Mouse (Mus musculus): ENCODE results near the gene Ilkap. TPM values are rescaled to one million over a fixed set of nuclear protein-coding genes. Genes with fewer than 3 reads are reported as not detected.

Gene Ilkap
- polyA plus RNA-seq (2015; fragmentation: Nextera tagmentation; extraction: Ambion mirVana), result 58.1 and 60.1 TPM in 2 replicates

GRCm38 (mm10) chr1:91398260-91399062 lies at the start of gene Ilkap:
Ilkap (minus strand) TSS chr1:91398815.
- under 1% methylated on average over 69 of the region's 91 CpGs for WGBS
- TF ChIP-seq EP300 (optimal IDR thresholded peaks at IDR 0.05), result no peak
- H3K27me3 ChIP-seq (ENCODE audit: control insufficient read depth, insufficient read depth, low read length), result no peaks in the 10 kb centered on the region

GRCm38 (mm10) chr1:91446511-91446910 lies 47.9 kb upstream of the Ilkap start:
- WGBS, result 74% methylated on average over 4 of the region's 4 CpGs
- TF ChIP-seq EP300 (optimal IDR thresholded peaks at IDR 0.05) (no peak), CTCF (IDR thresholded peaks at IDR 0.05; ENCODE audit: low read depth) (no peak)
- peaks cover 18% of the 10 kb centered on the region for H3K36me3 ChIP-seq (ENCODE audit: control insufficient read depth, insufficient read depth, low read length)

More at GRCm38 (mm10) chr1:91398260-91399062, at the start of gene Ilkap:
- peak within 1 kb of the TSS; percentile 88 for H3K9ac ChIP-seq (ENCODE audit: low read length)
- peak; percentile 91 for DNase-seq (ENCODE audit: low spot score)
- H3K27ac ChIP-seq (replicated peaks), result peak within 1 kb of the TSS; percentile 88
- peak; percentile 95 for ATAC-seq (ENCODE audit: low FRiP score, low TSS enrichment)
- H3K9me3 ChIP-seq (ENCODE audit: control insufficient read depth, low read length), result no peaks in the 10 kb centered on the region
- H3K4me3 ChIP-seq (ENCODE audit: low read depth, low read length), result peak within 1 kb of the TSS; percentile 84
- H3K36me3 ChIP-seq (ENCODE audit: control insufficient read depth, insufficient read depth, low read length), result 0 out of 2 replicates have a peak, but pooled peaks cover 2% of the 10 kb centered on the region
- H3K4me2 ChIP-seq (replicated peaks; ENCODE audit: low read depth), result peak within 1 kb of the TSS; percentile 83
- H3K4me1 ChIP-seq (replicated peaks; ENCODE audit: control insufficient read depth, insufficient read depth), result peaks cover 6% of the 10 kb centered on the region; the same call in 1 of the 2 replicates

GRCm38 (mm10) chr1:91446060-91446459 lies 47.4 kb upstream of the Ilkap start:
- Histone ChIP-seq H3K9me3 (ENCODE audit: control insufficient read depth, low read length) (no peaks in the 10 kb centered on the region), H3K4me2 (replicated peaks; ENCODE audit: low read depth) (no peak overlapping the region), H3K36me3 (ENCODE audit: control insufficient read depth, insufficient read depth, low read length) (peaks cover 19% of the 10 kb centered on the region), H3K4me3 (ENCODE audit: low read depth, low read length) (no peak overlapping the region), H3K4me1 (replicated peaks; ENCODE audit: control insufficient read depth, insufficient read depth) (peaks cover 2% of the 10 kb centered on the region; the same call in 1 of the 2 replicates), H3K27me3 (ENCODE audit: control insufficient read depth, insufficient read depth, low read length) (no peaks in the 10 kb centered on the region), H3K27ac (replicated peaks) (peak overlapping the region; percentile 76), H3K9ac (ENCODE audit: low read length) (no peak overlapping the region)
- DNase-seq (ENCODE audit: low spot score) (peak; percentile 45), ATAC-seq (ENCODE audit: low FRiP score, low TSS enrichment) (peak; percentile 34; the same call in 1 of the 2 replicates)
- WGBS, result 35% methylated on average over 8 of the region's 8 CpGs
- TF ChIP-seq CTCF (IDR thresholded peaks at IDR 0.05; ENCODE audit: low read depth) (peak; percentile 10; the same call in 1 of the 2 replicates), EP300 (optimal IDR thresholded peaks at IDR 0.05) (no peak)

More at GRCm38 (mm10) chr1:91446511-91446910, 47.9 kb upstream of the Ilkap start:
- Histone ChIP-seq H3K4me2 (replicated peaks; ENCODE audit: low read depth) (no peak overlapping the region), H3K27me3 (ENCODE audit: control insufficient read depth, insufficient read depth, low read length) (no peaks in the 10 kb centered on the region), H3K4me1 (replicated peaks; ENCODE audit: control insufficient read depth, insufficient read depth) (peaks cover 2% of the 10 kb centered on the region; the same call in 1 of the 2 replicates), H3K27ac (replicated peaks) (peak overlapping the region; percentile 76), H3K9ac (ENCODE audit: low read length) (no peak overlapping the region), H3K9me3 (ENCODE audit: control insufficient read depth, low read length) (no peaks in the 10 kb centered on the region), H3K4me3 (ENCODE audit: low read depth, low read length) (no peak overlapping the region)
- DNase-seq (ENCODE audit: low spot score), result no peak
- ATAC-seq (ENCODE audit: low FRiP score, low TSS enrichment), result no peak

- H3K4me2 ChIP-seq (replicated peaks; ENCODE audit: low read depth), result no peak overlapping the region
- no peak for ATAC-seq (ENCODE audit: low FRiP score, low TSS enrichment)
- peak overlapping the region; percentile 76; the same call in 1 of the 2 replicates for H3K27ac ChIP-seq (replicated peaks)
- TF ChIP-seq EP300 (optimal IDR thresholded peaks at IDR 0.05), result no peak
- TF ChIP-seq CTCF (IDR thresholded peaks at IDR 0.05; ENCODE audit: low read depth), result no peak
- H3K4me1 ChIP-seq (replicated peaks; ENCODE audit: control insufficient read depth, insufficient read depth), result peaks cover 2% of the 10 kb centered on the region; the same call in 1 of the 2 replicates
- H3K9ac ChIP-seq (ENCODE audit: low read length), result no peak overlapping the region
- no peaks in the 10 kb centered on the region for H3K27me3 ChIP-seq (ENCODE audit: control insufficient read depth, insufficient read depth, low read length)
- no peak for DNase-seq (ENCODE audit: low spot score)
- 74% methylated on average over 17 of the region's 17 CpGs for WGBS
- H3K4me3 ChIP-seq (ENCODE audit: low read depth, low read length), result no peak overlapping the region
- peaks cover 28% of the 10 kb centered on the region for H3K36me3 ChIP-seq (ENCODE audit: control insufficient read depth, insufficient read depth, low read length)
- no peaks in the 10 kb centered on the region for H3K9me3 ChIP-seq (ENCODE audit: control insufficient read depth, low read length)
Observed at GRCm38 (mm10) chr1:91444841-91445830, 46.5 kb upstream of the Ilkap start.

- no peaks in the 10 kb centered on the region for H3K27me3 ChIP-seq (ENCODE audit: control insufficient read depth, insufficient read depth, low read length)
- no peak overlapping the region for H3K9ac ChIP-seq (ENCODE audit: low read length)
- peaks cover 24% of the 10 kb centered on the region for H3K36me3 ChIP-seq (ENCODE audit: control insufficient read depth, insufficient read depth, low read length)
- ATAC-seq (ENCODE audit: low FRiP score, low TSS enrichment) (peak; percentile 79), DNase-seq (ENCODE audit: low spot score) (peak; percentile 79)
- peak overlapping the region; percentile 74 for H3K27ac ChIP-seq (replicated peaks)
- H3K4me2 ChIP-seq (replicated peaks; ENCODE audit: low read depth), result peak overlapping the region; percentile 11; the same call in 1 of the 2 replicates
- WGBS, result 60% methylated on average over 6 of the region's 7 CpGs
- no peaks in the 10 kb centered on the region for H3K9me3 ChIP-seq (ENCODE audit: control insufficient read depth, low read length)
- no peak overlapping the region for H3K4me3 ChIP-seq (ENCODE audit: low read depth, low read length)
- TF ChIP-seq EP300 (optimal IDR thresholded peaks at IDR 0.05), result no peak
- no peak for TF ChIP-seq CTCF (IDR thresholded peaks at IDR 0.05; ENCODE audit: low read depth)
- peaks cover 2% of the 10 kb centered on the region; the same call in 1 of the 2 replicates for H3K4me1 ChIP-seq (replicated peaks; ENCODE audit: control insufficient read depth, insufficient read depth)
Observed at GRCm38 (mm10) chr1:91442350-91442990, 43.9 kb upstream of the Ilkap start.

All from stomach, postnatal 0 days (tissue).